Mouse (Mus musculus) hindbrain, postnatal 0 days (tissue): ENCODE data around the gene Gm11627. TPM values are rescaled to one million over a fixed set of nuclear protein-coding genes. Genes with fewer than 3 reads are reported as not detected.

ENCODE experiments used
- ATAC-seq: fragments of 200-750 bp; cut with Nextera tagmentation; 2 replicates; pipeline ENCODE4 v1.8.0; 2017; ENCODE audit warnings: mild to moderate bottlenecking, moderate TSS enrichment, moderate library complexity
- DNase-seq: peaks from one replicate; pipeline ENCODE4 v3.0.0-alpha.2; 2015; ENCODE audit warnings: low spot score
- H3K27ac ChIP-seq: fragments of 300-500 bp; sonication (generic); 2 replicates; pipeline ENCODE4 v1.5.1; 2014; ENCODE audit warnings: mild to moderate bottlenecking
- H3K27me3 ChIP-seq: fragments of 300-500 bp; sonication (generic); 2 replicates; pipeline ENCODE4 v1.6.1; 2014; ENCODE audit warnings: low read length, mixed read lengths; ENCODE audit not compliant: insufficient read depth
- H3K36me3 ChIP-seq: fragments of 300-500 bp; sonication (generic); 2 replicates; pipeline ENCODE4 v1.6.1; 2014; ENCODE audit warnings: low read length, mixed read lengths; ENCODE audit not compliant: insufficient read depth
- H3K4me1 ChIP-seq: fragments of 300-500 bp; sonication (generic); 2 replicates; pipeline ENCODE4 v1.6.1; 2014; ENCODE audit warnings: antibody characterized with exemption, low read length, mixed read lengths; ENCODE audit not compliant: insufficient read depth
- H3K4me2 ChIP-seq: fragments of 300-500 bp; sonication (generic); 2 replicates; pipeline ENCODE4 v1.6.1; 2014; ENCODE audit warnings: low read depth, mild to moderate bottlenecking, low read length, moderate library complexity, mixed read lengths
- H3K4me3 ChIP-seq: fragments of 300-500 bp; sonication (generic); 2 replicates; pipeline ENCODE4 v1.5.1; 2014; ENCODE audit warnings: low read length
- H3K9ac ChIP-seq: fragments of 300-500 bp; sonication (generic); replicated peaks from 2 replicates; pipeline ENCODE4 v1.6.1; 2014; ENCODE audit warnings: mild to moderate bottlenecking, low read length, moderate library complexity, mixed read lengths
- H3K9me3 ChIP-seq: fragments of 300-500 bp; sonication (generic); 2 replicates; pipeline ENCODE4 v1.6.1; 2016; ENCODE audit warnings: low read length, mixed read lengths
- CTCF ChIP-seq: IDR thresholded peaks from 2 replicates; pipeline ENCODE4 v1.5.1; 2016; ENCODE audit warnings: antibody characterized with exemption, control low read depth, low read depth
- WGBS: fragments of 180-500 bp; shearing (Covaris S2); extraction: QIAGEN DNeasy Blood & Tissue Kit; methylation state at CpG from one replicate; pipeline ENCODE4 v1.1.7; 2014; 5-methylcytosine and 5-hydroxymethylcytosine counted together
- polyA plus RNA-seq: library from polyadenylated mRNA; unstranded; fragments of >200 nt; fragmentation: Nextera tagmentation; extraction: Ambion mirVana; gene quantifications from 2 replicates; pipeline ENCODE4 v1.2.1, GENCODE M21; 2015
- total RNA-seq: library from RNA; depleted of rRNA; stranded (reverse); fragments of >200 nt; gene quantifications from 2 replicates; pipeline ENCODE4 v1.2.3, GENCODE M21; 2014

Gene Gm11627
- total and polyA plus RNA-seq, 2 experiments from 2014 or later: 5.2 TPM; not detected in 1

DNA sequence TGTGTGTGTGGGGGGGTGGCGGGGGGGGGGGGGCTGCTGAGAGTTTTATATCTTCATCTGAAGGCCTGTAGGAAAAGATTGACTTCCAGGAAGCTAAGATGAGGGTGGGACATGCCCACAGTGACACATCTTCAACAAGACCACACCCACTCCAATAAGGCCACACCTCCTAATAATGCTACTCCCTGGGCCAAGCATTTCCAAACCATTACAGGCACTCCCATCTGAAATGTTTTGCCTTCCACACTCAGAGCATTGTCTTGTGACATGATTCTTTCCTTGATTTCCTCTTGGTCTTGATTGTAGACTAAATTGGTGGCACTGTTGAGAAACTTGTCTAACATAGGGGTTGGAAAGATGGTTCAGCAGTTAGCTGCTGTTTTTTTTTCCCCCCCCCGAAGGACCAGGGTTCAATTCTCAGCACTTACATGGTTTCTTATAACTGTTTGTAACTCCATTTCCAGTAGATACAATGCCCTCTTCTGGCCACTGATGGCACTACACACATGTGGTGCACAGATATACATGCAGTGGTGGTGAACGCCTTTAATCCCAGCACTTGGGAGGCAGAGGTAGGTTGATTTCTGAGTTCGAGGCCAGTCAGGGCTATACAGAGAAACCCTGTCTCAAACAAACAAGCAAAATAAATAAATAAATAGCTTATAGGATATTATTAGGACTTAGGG, 7.3 kb upstream of the Gm11627 start:
- Histone ChIP-seq H3K27me3 (no peaks in the 10 kb centered on the region), H3K9ac (no peak overlapping the region), H3K4me2 (no peak overlapping the region), H3K36me3 (no peaks in the 10 kb centered on the region), H3K27ac (no peak overlapping the region), H3K9me3 (no peaks in the 10 kb centered on the region), H3K4me3 (no peak overlapping the region), H3K4me1 (peaks cover under 1% of the 10 kb centered on the region; the same call in 1 of the 2 replicates)
- DNase-seq: no peak
- no peak for ATAC-seq
- no peak for TF ChIP-seq CTCF
- 95% methylated on average over 4 of the region's 4 CpGs for WGBS

DNA sequence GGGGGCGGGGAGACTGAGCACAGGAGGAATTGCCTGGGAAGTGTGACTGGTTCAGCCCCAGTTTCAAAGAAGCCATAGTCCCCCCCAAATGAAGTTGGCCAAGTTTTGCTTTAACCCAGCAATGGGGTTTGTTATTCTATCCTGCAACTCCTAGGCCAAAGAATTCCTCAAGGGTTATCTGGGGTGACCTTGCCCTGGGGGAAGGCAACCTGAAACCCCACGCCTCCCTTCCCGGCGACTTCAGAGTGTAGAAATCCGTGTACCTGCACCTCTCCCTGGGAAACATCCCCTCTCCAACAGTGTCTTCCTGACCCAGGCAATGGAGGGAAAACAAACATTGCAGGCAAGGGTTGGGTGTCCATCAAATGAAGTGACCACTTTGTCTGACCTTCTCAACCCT, 3.5 kb upstream of the Gm11627 start:
- no peak for ATAC-seq
- H3K27me3 ChIP-seq: no peaks in the 10 kb centered on the region
- H3K4me1 ChIP-seq: peaks cover 6% of the 10 kb centered on the region
- no peak for TF ChIP-seq CTCF
- no peak for DNase-seq
- 30% methylated on average over 5 of the region's 5 CpGs for WGBS
- no peak overlapping the region for H3K4me2 ChIP-seq
- no peaks in the 10 kb centered on the region for H3K36me3 ChIP-seq
- no peaks in the 10 kb centered on the region for H3K9me3 ChIP-seq
- H3K4me3 ChIP-seq: no peak overlapping the region
- no peak overlapping the region for H3K27ac ChIP-seq
- H3K9ac ChIP-seq: no peak overlapping the region

DNA sequence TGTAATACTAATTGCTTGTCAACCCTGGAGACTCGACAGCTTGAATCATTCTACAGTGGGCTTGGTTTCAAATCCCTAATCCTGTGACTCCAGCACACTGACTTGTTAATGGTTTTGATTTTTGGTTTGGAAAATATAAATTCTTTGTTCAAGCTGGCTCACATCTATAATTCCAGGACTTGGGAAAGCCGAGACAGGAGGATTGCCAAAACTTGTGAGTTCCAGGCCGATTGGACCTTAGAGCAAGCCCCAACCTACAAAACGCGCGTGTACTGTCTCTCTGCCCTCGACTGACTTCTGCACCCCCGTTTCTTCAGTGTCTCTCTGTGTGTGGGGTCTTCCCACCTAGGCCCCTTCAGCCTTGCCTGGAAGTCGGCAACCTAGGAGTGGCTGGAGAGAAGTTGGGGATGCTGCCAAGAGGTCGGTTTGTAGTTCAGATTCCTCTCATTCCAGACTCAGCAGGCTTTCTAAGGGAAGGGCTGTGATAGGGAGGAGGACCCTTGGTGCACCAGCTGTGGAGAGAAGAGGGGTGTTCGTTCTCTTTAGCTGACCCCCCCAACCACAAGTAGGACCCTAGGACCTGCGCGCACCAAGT, 2.9 kb upstream of the Gm11627 start:
- 21% methylated on average over 13 of the region's 13 CpGs for WGBS

DNA sequence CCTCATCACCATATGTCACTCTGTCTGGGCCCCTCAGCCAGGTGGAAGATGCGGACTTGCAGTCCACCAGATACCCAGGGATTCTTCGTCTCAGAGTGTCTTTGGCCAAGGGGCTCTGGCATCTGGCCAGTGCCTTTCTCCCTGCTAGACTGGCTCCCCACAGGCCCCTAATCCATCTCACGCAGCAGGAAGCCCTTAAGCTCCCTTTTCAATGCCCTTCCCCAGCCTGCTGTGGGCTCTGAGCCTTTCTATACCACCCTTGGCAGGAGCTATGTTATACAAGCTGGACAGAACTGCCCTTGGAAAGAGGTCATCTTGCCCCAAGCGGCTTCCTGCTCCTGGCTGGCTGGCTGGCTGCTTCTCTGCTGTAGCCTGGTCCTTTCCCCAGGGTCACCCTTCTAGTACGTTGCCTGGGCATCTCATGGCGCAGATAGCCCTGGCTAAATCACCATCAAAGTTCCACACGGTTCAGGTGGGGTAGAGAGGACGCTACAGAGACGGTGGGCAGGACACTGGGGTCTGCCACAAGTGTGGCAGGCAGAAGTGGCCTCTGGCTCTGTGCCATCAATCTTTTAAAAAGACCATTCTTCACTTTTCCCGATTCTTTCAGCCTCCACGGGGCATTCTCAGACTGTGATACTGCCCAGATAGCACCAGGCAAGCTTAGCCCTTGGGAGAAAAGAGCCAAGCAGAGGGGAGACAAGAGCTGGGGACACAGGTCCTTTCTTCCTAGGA, 2.2 kb upstream of the Gm11627 start:
- peaks cover 6% of the 10 kb centered on the region for H3K4me1 ChIP-seq
- no peaks in the 10 kb centered on the region for H3K36me3 ChIP-seq
- 0 out of 2 replicates have a peak overlapping the region, but pooled peaks have one; percentile 13 for H3K4me2 ChIP-seq
- ATAC-seq: no peak
- TF ChIP-seq CTCF: no peak
- peak; percentile 58 for DNase-seq
- no peaks in the 10 kb centered on the region for H3K27me3 ChIP-seq
- WGBS: 14% methylated on average over 11 of the region's 11 CpGs
- no peak overlapping the region for H3K9ac ChIP-seq
- no peaks in the 10 kb centered on the region for H3K9me3 ChIP-seq
- H3K27ac ChIP-seq: peak overlapping the region; percentile 45
- H3K4me3 ChIP-seq: no peak overlapping the region

More for the DNA sequence above, 2.9 kb upstream of the Gm11627 start:
- TF ChIP-seq CTCF: no peak
- Histone ChIP-seq H3K27me3 (no peaks in the 10 kb centered on the region), H3K27ac (peak overlapping the region; percentile 45; the same call in 1 of the 2 replicates), H3K4me1 (peaks cover 6% of the 10 kb centered on the region), H3K4me2 (no peak overlapping the region), H3K9me3 (no peaks in the 10 kb centered on the region), H3K4me3 (no peak overlapping the region), H3K36me3 (no peaks in the 10 kb centered on the region), H3K9ac (no peak overlapping the region)
- DNase-seq (peak; percentile 6), ATAC-seq (no peak)

DNA sequence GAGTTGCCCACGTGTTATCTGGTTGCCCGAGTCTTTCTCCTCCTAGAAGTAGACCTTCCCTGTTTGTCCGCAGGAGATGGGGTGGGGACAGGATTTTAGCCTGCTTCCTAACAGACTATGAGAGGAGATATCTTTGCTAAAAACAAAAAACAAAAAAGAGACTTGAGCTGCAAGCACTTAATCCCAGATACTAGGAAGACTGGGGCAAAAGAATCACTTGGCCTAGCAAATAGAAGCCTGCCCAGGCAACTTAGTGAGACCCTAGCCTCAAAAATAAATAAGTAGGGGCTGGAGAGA, 721 bp upstream of the Gm11627 start:
- H3K4me1 ChIP-seq: peaks cover 6% of the 10 kb centered on the region
- H3K27ac ChIP-seq: peak overlapping the region; percentile 65
- 43% methylated on average over 3 of the region's 3 CpGs for WGBS
- ATAC-seq (no peak), DNase-seq (no peak)
- no peak for TF ChIP-seq CTCF
- no peaks in the 10 kb centered on the region for H3K9me3 ChIP-seq
- H3K27me3 ChIP-seq: no peaks in the 10 kb centered on the region
- H3K4me2 ChIP-seq: no peak overlapping the region
- no peak overlapping the region for H3K9ac ChIP-seq
- no peak overlapping the region for H3K4me3 ChIP-seq
- H3K36me3 ChIP-seq: no peaks in the 10 kb centered on the region

DNA sequence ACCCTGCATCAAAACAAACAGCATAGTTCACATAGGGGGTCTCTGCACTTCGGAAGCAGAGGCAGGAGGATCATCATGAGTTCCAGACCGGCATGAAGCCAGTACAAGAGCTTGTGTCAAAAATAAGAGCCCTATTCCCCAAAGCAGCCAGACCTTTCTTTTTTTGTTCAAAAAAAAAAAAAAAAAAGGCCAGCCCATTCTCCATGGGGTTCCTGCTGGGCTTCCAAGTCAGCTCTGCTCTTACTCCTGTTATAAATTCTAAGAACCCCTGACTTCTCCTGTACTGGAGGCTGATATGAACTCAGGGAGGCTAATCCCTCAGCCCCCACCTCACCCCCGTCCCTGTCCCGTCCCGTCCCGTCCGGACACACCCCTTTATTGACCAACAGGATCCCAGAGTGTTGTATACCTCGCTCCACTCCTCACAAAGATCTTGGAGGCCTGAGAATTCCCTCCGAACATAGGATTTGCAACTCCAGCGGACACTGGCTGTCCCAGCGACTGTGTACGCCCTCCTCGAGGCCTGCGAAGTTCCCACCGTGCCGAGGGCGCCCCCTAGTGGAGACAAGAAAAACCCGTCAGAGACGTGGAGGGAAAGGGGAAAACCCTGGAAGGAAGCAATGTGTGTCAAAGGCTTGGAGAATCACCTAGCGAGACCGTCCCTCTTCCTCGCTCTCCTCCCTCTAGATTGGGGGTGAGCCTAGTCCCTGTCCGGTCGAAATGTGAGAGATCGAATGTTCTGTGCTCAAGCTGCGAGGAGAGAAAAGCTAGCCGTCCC, 731 bp downstream of the Gm11627 start:
- ATAC-seq: peak; percentile 52
- peak overlapping the region; percentile 7; the same call in 1 of the 2 replicates for H3K9ac ChIP-seq
- H3K27ac ChIP-seq: peak overlapping the region; percentile 65; the same call in 1 of the 2 replicates

More for the DNA sequence above, 731 bp downstream of the Gm11627 start:
- Histone ChIP-seq H3K27me3 (no peaks in the 10 kb centered on the region), H3K4me1 (peaks cover 6% of the 10 kb centered on the region), H3K9me3 (no peaks in the 10 kb centered on the region), H3K4me2 (peak overlapping the region; percentile 42), H3K4me3 (peak overlapping the region; percentile 16), H3K36me3 (no peaks in the 10 kb centered on the region)
- 8% methylated on average over 27 of the region's 27 CpGs for WGBS
- peak; percentile 77 for DNase-seq
- peak; percentile 92 for TF ChIP-seq CTCF
